Mouse (Mus musculus) erythroblast, embryonic 14.5 days (primary cell): Measurements from ENCODE around the gene Soga1. TPM values are rescaled to one million over a fixed set of nuclear protein-coding genes. Genes with fewer than 3 reads are reported as not detected.

Experiments
- H3K27me3 ChIP-seq: 2 replicates; pipeline ENCODE4 v1.6.1; 2012; ENCODE audit warnings: inconsistent platforms; ENCODE audit not compliant: control insufficient read depth
- H3K36me3 ChIP-seq: 2 replicates; pipeline ENCODE4 v1.6.1; 2012; ENCODE audit warnings: mild to moderate bottlenecking, inconsistent platforms; ENCODE audit not compliant: control insufficient read depth
- H3K4me1 ChIP-seq: 2 replicates; pipeline ENCODE4 v1.6.1; 2012; ENCODE audit warnings: inconsistent platforms; ENCODE audit not compliant: control insufficient read depth
- H3K4me3 ChIP-seq: replicated peaks from 2 replicates; pipeline ENCODE3; 2012; ENCODE audit warnings: moderate library complexity, mild to moderate bottlenecking, inconsistent platforms
- H3K9me3 ChIP-seq: 2 replicates; pipeline ENCODE4 v1.6.1; 2012; ENCODE audit warnings: low read length, inconsistent platforms, mixed read lengths; ENCODE audit not compliant: control insufficient read depth
- GATA1 ChIP-seq: IDR thresholded peaks from 2 replicates; pipeline ENCODE4 v1.6.1; 2012; ENCODE audit warnings: low read length, inconsistent platforms, mixed read lengths
- TAL1 ChIP-seq: IDR thresholded peaks from 3 replicates; pipeline ENCODE4 v1.6.1; 2012; ENCODE audit warnings: low read length, inconsistent platforms, mixed read lengths
- polyA plus RNA-seq: library from polyadenylated mRNA; stranded (reverse); fragments of >175 nt; gene quantifications from 2 replicates; pipeline ENCODE4 v1.2.3, GENCODE M21; 2012

Gene Soga1
- polyA plus RNA-seq, 1 experiment = 0.14 TPM

DNA sequence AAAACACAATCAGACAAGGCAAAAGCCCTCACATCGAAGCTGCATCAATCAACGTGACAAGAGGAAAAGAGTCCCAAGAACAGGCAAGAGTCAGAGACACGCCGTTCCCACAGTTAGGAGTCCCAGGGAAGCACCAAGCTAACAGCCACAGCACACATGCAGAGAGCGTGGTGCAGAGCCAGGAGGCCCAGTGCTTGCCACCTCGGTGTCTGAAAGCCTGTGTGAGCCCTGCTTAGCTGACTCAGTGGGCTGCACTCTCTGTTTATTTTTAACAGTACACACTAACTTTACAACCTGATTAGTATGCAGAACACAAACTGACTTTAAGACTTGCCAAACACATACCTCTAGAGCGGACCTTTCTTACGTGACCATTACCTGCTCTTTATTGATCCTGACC lies 25.4 kb upstream of the Soga1 start:
- H3K36me3 ChIP-seq = peaks cover 75% of the 10 kb centered on the region
- H3K27me3 ChIP-seq = no peaks in the 10 kb centered on the region
- no peaks in the 10 kb centered on the region for H3K9me3 ChIP-seq
- no peak overlapping the region for H3K4me3 ChIP-seq
- no peaks in the 10 kb centered on the region for H3K4me1 ChIP-seq
- TF ChIP-seq GATA1 (no peak), TAL1 (no peak)

GRCm38 (mm10) chr2:157102256-157102655 lies 23.2 kb upstream of the Soga1 start:
- Histone ChIP-seq H3K27me3 (no peaks in the 10 kb centered on the region), H3K4me3 (no peak overlapping the region), H3K36me3 (peaks cover 72% of the 10 kb centered on the region), H3K9me3 (no peaks in the 10 kb centered on the region), H3K4me1 (no peaks in the 10 kb centered on the region)
- TF ChIP-seq TAL1 (no peak), GATA1 (no peak)

GRCm38 (mm10) chr2:157101650-157102049 lies 22.6 kb upstream of the Soga1 start:
- Histone ChIP-seq H3K4me3 (no peak overlapping the region), H3K36me3 (peaks cover 69% of the 10 kb centered on the region), H3K4me1 (no peaks in the 10 kb centered on the region), H3K27me3 (no peaks in the 10 kb centered on the region), H3K9me3 (no peaks in the 10 kb centered on the region)
- TF ChIP-seq TAL1 = no peak

GRCm38 (mm10) chr2:157100319-157100605 lies 21.2 kb upstream of the Soga1 start:
- Histone ChIP-seq H3K36me3 (peaks cover 64% of the 10 kb centered on the region), H3K4me1 (no peaks in the 10 kb centered on the region), H3K4me3 (no peak overlapping the region), H3K9me3 (no peaks in the 10 kb centered on the region), H3K27me3 (no peaks in the 10 kb centered on the region)
- TF ChIP-seq GATA1 (no peak), TAL1 (no peak)

GRCm38 (mm10) chr2:157099532-157100318 lies 20.7 kb upstream of the Soga1 start:
- TF ChIP-seq TAL1 (no peak), GATA1 (no peak)

DNA sequence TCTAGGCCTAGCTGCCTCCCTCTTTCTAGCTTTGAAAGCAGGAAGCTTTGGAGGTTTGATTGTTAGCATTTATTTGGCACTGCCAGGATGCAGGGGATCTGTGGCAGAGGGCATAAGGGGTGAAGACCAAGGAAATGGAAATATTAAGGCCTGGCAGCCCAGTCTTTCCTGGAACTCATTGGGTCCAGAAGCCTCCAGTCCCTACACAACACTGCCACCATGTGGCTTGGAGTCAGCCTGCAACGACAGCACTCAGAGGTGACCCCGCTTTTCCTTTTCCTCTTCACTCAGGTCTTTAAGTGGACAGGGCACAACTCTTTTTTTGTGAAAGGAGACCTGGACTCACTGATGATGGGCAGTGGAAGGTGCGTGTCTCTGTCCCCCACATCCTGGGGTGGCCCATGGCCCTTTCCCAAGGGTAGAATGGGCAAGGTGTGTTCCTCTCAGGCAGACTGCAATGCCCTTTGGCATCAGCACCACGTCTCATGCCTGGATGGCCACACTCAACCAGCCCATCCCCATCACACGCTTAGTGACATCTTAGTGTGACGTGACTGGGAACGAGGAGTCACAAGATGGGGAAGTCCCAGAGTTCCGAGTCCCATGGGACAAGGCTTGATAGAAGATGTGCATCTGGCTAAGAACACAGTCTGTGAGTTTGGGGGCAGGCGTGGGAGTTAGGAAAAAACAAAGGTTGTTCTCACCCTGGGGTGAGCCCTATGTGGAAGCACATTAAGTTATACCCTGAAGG lies 16.1 kb upstream of the Soga1 start:
- H3K4me1 ChIP-seq = no peaks in the 10 kb centered on the region
- TF ChIP-seq GATA1 = no peak
- no peak for TF ChIP-seq TAL1
- H3K4me3 ChIP-seq = no peak overlapping the region
- no peaks in the 10 kb centered on the region for H3K9me3 ChIP-seq
- peaks cover 30% of the 10 kb centered on the region for H3K36me3 ChIP-seq
- no peaks in the 10 kb centered on the region for H3K27me3 ChIP-seq

More at GRCm38 (mm10) chr2:157099532-157100318, 20.7 kb upstream of the Soga1 start:
- Histone ChIP-seq H3K4me3 (no peak overlapping the region), H3K9me3 (no peaks in the 10 kb centered on the region), H3K36me3 (peaks cover 59% of the 10 kb centered on the region), H3K27me3 (no peaks in the 10 kb centered on the region), H3K4me1 (no peaks in the 10 kb centered on the region)

DNA sequence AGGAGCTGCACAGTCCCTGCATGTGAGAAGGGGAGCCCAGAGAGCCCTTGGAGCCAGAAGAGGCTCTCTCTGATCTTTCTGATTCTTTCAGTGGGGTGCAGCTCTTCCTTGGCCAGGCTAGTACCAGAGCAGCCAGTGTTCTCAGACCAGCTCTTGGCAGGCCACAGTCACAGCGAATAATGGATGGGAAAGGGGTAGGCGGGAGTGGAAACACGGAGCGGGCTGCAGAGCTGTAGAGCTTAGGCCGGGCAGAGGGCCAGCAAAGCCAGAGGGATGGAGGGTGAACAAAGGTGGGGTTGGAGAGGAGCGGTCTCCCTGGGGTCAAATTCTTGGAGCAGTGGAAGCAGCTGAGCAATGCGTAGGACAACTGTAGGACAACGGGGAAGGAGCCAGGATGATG lies 13.0 kb upstream of the Soga1 start:
- Histone ChIP-seq H3K9me3 (no peaks in the 10 kb centered on the region), H3K4me1 (no peaks in the 10 kb centered on the region), H3K36me3 (peaks cover 6% of the 10 kb centered on the region), H3K27me3 (no peaks in the 10 kb centered on the region), H3K4me3 (no peak overlapping the region)
- no peak for TF ChIP-seq GATA1
- no peak for TF ChIP-seq TAL1

- Histone ChIP-seq H3K4me1 (no peaks in the 10 kb centered on the region), H3K9me3 (no peaks in the 10 kb centered on the region), H3K4me3 (no peak overlapping the region), H3K36me3 (no peaks in the 10 kb centered on the region), H3K27me3 (peaks cover 4% of the 10 kb centered on the region)
- TF ChIP-seq TAL1 (no peak), GATA1 (no peak)
Measured at GRCm38 (mm10) chr2:157087536-157088317, 8.7 kb upstream of the Soga1 start.

DNA sequence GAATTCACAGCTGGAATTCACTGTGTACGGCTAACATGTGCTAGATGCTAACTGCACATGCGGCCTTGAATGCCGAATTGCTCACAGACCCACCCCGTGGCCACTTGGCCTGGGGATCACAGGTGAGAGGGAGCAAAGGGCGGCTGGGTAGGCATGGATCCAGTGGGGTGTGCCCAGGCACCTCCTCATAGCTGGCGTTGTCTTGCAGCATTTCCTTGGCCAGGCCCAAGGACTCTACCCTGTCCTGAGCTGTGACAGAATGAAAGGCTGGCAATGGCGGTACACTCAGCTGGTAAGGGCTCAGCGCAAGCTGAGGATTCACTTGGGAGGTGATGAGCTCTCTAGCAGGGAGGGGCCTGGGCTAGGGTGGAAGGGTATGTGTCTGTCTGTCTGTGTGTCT lies 7.7 kb upstream of the Soga1 start, which contains the start of gene Tldc2:
Tldc2 (plus strand) TSS at position 260 of the 400 bp plus-strand sequence.
- no peak for TF ChIP-seq TAL1
- no peak for TF ChIP-seq GATA1
- Histone ChIP-seq H3K4me1 (no peaks in the 10 kb centered on the region), H3K27me3 (peaks cover 14% of the 10 kb centered on the region), H3K4me3 (no peak within 1 kb of the TSS), H3K9me3 (no peaks in the 10 kb centered on the region), H3K36me3 (no peaks in the 10 kb centered on the region)
